Mouse (Mus musculus) C2C12 (cell line): ENCODE measurements around the gene Gm7361. TPM values are rescaled to one million over a fixed set of nuclear protein-coding genes. Genes with fewer than 3 reads are reported as not detected.
"Not testable (repeated sequence)": the region's sequence is repeated elsewhere in the genome, so short reads cannot be mapped to it uniquely, and the experiment has no call there.

ENCODE experiments used
- H3K27me3 ChIP-seq: one replicate; pipeline ENCODE4 v1.6.1; 2011; ENCODE audit not compliant: control insufficient read depth, insufficient read depth, insufficient read length
- H3K36me3 ChIP-seq: one replicate; pipeline ENCODE4 v1.6.1; 2011; ENCODE audit not compliant: control insufficient read depth, insufficient read depth
- H3K4me3 ChIP-seq: one replicate; pipeline ENCODE4 v1.5.1; 2011; ENCODE audit warnings: mild to moderate bottlenecking, control low read depth; ENCODE audit not compliant: poor library complexity, insufficient read depth, severe bottlenecking
- H3K79me2 ChIP-seq: one replicate; pipeline ENCODE4 v1.6.1; 2011; ENCODE audit not compliant: control insufficient read depth, insufficient read depth
- H3K79me3 ChIP-seq: one replicate; pipeline ENCODE4 v1.6.1; 2011; ENCODE audit warnings: low read depth, control low read depth
- H3ac ChIP-seq: one replicate; pipeline ENCODE3; 2011; ENCODE audit warnings: low read depth; ENCODE audit not compliant: control insufficient read depth, insufficient read length
- CEBPB ChIP-seq: IDR thresholded peaks from one replicate; pipeline ENCODE4 v1.6.1; 2011; ENCODE audit warnings: low read depth, mild to moderate bottlenecking, control low read depth, moderate library complexity
- CTCF ChIP-seq: IDR thresholded peaks from one replicate; pipeline ENCODE4 v1.5.1; 2011; ENCODE audit not compliant: control insufficient read depth, insufficient read depth, insufficient read length
- FOSL1 ChIP-seq: IDR thresholded peaks from one replicate; pipeline ENCODE4 v1.8.0; 2011; ENCODE audit warnings: mild to moderate bottlenecking, low read length; ENCODE audit not compliant: poor library complexity, insufficient read depth, severe bottlenecking
- MAX ChIP-seq: IDR thresholded peaks from one replicate; pipeline ENCODE4 v1.6.1; 2011; ENCODE audit warnings: mild to moderate bottlenecking, control low read depth
- MYOD1 ChIP-seq: IDR thresholded peaks from one replicate; pipeline ENCODE4 v1.6.1; 2011; ENCODE audit warnings: low read depth; ENCODE audit not compliant: control insufficient read depth, insufficient read length
- MYOG ChIP-seq: IDR thresholded peaks from one replicate; pipeline ENCODE4 v1.6.1; 2011; ENCODE audit not compliant: control insufficient read depth, insufficient read length; ENCODE audit errors: extremely low read depth
- USF1 ChIP-seq: IDR thresholded peaks from one replicate; pipeline ENCODE4 v1.6.1; 2011; ENCODE audit warnings: low read depth, mild to moderate bottlenecking, control low read depth, moderate library complexity
- long read RNA-seq, 2 experiments: library from polyadenylated mRNA; unstranded; transcript quantifications; one replicate each; pipeline ENCODE4 v2.0.0; 2019 to 2020
- polyA plus RNA-seq: library from polyadenylated mRNA; unstranded; fragments of >200 nt; fragmentation: generic; extraction: Trizol; gene quantifications from one replicate; pipeline ENCODE4 v1.2.1, GENCODE M21; 2012; ENCODE audit warnings: missing spikeins

Gene Gm7361
- not detected for polyA plus RNA-seq
- long read RNA-seq, experiment 1, partial matches to known transcripts = 1 of 2 reads
- long read RNA-seq, experiment 1, other reads (novel, unspliced or antisense) = 1 of 2 reads
- long read RNA-seq, experiment 2 = 0 reads

DNA sequence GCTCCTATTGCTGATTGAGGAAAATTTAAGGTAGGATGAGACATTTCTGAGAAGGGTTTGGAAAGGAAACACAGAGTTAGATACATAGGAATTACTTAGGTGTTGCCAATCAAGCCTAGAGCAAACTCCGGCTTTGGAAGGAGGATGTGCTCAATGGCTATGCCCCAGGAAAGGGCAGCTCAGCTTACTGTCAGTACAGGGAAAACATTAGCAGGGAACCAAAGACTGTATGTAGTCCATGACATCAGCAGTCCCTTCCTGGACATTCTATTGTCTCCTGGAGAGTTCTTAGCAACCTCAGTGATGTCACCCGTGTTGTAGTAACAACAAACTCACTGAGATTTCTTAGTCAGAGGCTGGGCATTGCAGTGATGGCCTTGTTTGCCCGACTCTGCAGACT lies at the start of gene Gm7361:
TSS of gene Gm7361 (plus strand) at position 301 of the 400 bp plus-strand sequence.
- H3K79me3 ChIP-seq, H3K27me3 ChIP-seq, H3K36me3 ChIP-seq: not testable (repeated sequence)

DNA sequence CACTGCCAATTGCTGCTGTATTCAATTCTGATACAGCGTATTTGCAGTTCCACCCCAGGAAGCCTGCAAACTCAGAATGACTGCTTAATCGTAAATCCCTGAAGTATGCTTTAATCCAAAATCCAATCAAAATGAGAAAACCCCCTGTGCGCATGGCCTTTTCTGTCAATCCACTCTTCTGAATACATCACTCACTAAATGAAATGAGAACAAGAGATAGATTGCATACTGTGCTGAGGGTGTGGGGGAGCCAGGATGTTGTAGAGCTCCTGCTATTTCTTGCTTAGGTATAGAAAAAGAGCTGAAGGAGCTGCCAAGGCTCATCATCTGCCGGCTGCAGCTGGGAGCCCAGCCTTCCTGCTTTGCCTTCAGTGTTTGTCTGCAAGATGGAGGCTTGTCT lies 46.5 kb upstream of the Gm7361 start:
- Histone ChIP-seq H3K79me2 (no peaks in the 10 kb centered on the region), H3K27me3 (no peaks in the 10 kb centered on the region), H3K79me3 (no peaks in the 10 kb centered on the region), H3ac (no peak overlapping the region), H3K36me3 (no peaks in the 10 kb centered on the region), H3K4me3 (no peak overlapping the region)
- TF ChIP-seq CEBPB = no peak
- no peak for TF ChIP-seq MYOG
- no peak for TF ChIP-seq MYOD1
- no peak for TF ChIP-seq USF1
- TF ChIP-seq CTCF = no peak
- no peak for TF ChIP-seq MAX
- TF ChIP-seq FOSL1 = no peak

More for the DNA sequence above, at the start of gene Gm7361:
- H3K4me3 ChIP-seq, H3ac ChIP-seq, H3K79me2 ChIP-seq: not testable (repeated sequence)

DNA sequence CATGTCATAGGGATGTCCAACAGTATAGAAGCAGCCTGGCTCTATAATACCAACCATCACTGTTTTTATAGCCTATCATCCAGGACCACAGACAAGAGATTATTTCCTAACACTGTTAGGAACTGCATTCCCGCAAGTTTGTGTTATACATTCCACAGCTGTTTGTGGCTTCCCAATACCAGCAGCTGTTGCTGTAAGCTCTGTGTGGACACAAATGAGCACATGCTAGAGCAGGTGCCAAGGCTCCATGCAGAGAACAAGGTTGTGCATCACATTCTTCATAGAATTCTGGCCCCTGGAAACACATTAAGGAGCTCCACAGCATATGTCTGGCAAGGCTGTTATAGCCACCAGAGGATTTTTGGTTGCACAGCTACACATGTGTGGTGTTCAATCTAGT lies 35.4 kb upstream of the Gm7361 start:
- no peak overlapping the region for H3K4me3 ChIP-seq
- peak; percentile 32 for TF ChIP-seq MYOD1
- TF ChIP-seq CEBPB = no peak
- TF ChIP-seq FOSL1 = no peak
- H3K27me3 ChIP-seq = no peaks in the 10 kb centered on the region
- no peaks in the 10 kb centered on the region for H3K36me3 ChIP-seq
- H3ac ChIP-seq = no peak overlapping the region
- H3K79me2 ChIP-seq = no peaks in the 10 kb centered on the region
- H3K79me3 ChIP-seq = no peaks in the 10 kb centered on the region

DNA sequence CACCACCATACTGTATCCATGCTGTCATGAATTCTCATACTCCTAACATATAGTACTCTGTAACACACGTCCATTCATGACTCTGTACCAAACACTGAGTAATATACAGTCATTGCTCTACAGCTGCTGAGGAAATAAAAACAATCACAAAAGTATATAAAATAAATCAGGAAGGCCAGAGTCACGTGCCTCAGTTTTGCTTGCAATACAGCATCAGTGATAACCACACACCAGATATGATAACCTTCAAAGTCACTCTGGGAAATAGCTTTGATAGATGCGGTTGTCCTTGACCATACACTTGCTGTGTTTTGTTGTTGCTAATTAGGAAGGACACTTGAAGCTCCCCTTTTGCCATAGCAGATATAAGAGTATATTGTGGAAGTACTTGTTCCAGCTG lies 9.2 kb downstream of the Gm7361 start:
- H3ac ChIP-seq, H3K4me3 ChIP-seq, H3K27me3 ChIP-seq, H3K36me3 ChIP-seq, H3K79me3 ChIP-seq, H3K79me2 ChIP-seq: not testable (repeated sequence)

DNA sequence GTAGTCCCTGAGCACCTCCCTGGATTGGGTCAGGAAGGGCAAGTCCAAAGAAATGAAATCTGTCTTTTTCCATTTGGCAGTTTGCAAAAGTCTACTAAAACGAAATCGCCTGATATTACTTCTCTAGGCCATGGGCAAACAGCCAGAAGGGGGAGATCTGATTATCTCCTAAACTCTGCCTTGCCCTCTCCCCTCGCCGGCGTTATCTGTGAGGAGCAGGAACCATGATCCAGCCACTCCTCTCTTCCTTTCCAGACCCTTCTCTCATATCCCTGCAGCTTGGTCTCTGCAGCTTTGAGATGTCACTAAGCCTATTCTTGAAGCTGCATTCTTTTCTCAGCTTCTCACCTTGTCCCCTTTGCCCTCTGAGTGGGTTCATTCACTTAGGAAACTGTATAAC lies 22.9 kb downstream of the Gm7361 start:
- no peak overlapping the region for H3ac ChIP-seq
- TF ChIP-seq MAX (no peak), MYOG (no peak), FOSL1 (no peak), CEBPB (no peak), USF1 (no peak), MYOD1 (no peak), CTCF (no peak)
- no peaks in the 10 kb centered on the region for H3K79me3 ChIP-seq
- no peaks in the 10 kb centered on the region for H3K27me3 ChIP-seq
- no peaks in the 10 kb centered on the region for H3K79me2 ChIP-seq
- no peak overlapping the region for H3K4me3 ChIP-seq
- H3K36me3 ChIP-seq = no peaks in the 10 kb centered on the region

DNA sequence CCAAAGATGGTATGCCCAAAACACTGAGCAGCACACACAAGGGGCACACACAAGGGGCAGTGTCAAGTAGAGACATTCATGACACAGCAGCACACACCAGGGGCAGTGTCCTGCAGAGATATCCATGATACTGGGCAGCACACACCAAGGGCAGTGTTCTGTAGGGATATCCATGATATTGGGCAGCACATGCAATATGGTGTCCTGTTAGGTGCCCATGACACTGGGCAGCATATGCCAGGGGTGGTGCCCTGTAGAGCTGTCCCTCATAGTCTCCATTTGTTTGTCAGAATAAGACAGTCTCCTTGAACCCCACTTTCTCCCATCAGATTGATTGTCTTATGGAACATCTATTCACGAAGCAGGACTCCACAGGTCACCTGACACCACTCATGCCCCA lies 24.2 kb downstream of the Gm7361 start:
- no peaks in the 10 kb centered on the region for H3K27me3 ChIP-seq
- TF ChIP-seq MAX (no peak), FOSL1 (no peak), CTCF (no peak), MYOG (no peak), CEBPB (no peak), USF1 (no peak), MYOD1 (no peak)
- H3K4me3 ChIP-seq = no peak overlapping the region
- no peaks in the 10 kb centered on the region for H3K79me2 ChIP-seq
- no peaks in the 10 kb centered on the region for H3K79me3 ChIP-seq
- no peak overlapping the region for H3ac ChIP-seq
- no peaks in the 10 kb centered on the region for H3K36me3 ChIP-seq

DNA sequence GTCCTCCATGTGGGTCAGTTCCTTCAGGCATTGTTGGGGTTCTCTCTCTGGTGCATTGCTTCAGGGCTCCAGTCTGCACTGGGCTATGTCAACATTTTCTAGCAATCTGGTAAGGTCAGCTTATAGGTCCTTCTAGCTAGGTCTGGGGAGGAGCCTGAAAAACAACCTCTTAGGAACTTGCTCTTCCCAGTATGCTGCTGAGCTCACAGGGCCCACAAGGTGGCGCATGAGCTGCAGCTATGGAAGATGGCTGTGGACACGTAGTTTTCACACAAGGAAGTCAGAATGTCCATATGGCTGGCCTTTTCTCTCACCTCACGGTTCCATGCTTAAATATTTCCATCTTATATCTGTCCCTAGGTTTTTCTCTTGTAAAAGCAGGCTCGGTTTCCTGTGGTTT lies 24.8 kb downstream of the Gm7361 start:
- H3K79me3 ChIP-seq = no peaks in the 10 kb centered on the region
- H3K4me3 ChIP-seq = no peak overlapping the region
- no peak overlapping the region for H3ac ChIP-seq
- no peak for TF ChIP-seq USF1
- no peak for TF ChIP-seq CEBPB
- no peak for TF ChIP-seq MYOG
- no peak for TF ChIP-seq FOSL1
- no peak for TF ChIP-seq MAX
- H3K27me3 ChIP-seq = no peaks in the 10 kb centered on the region
- no peaks in the 10 kb centered on the region for H3K36me3 ChIP-seq
- H3K79me2 ChIP-seq = no peaks in the 10 kb centered on the region
